Mouse (Mus musculus) ovary, postnatal 36 days (tissue): ENCODE measurements around the gene Ryr1.

Experiments
- DNase-seq: peaks from one replicate; pipeline ENCODE4 v3.0.0; 2022; ENCODE audit warnings: low spot score, mixed read lengths

The Ryr1 gene

DNA sequence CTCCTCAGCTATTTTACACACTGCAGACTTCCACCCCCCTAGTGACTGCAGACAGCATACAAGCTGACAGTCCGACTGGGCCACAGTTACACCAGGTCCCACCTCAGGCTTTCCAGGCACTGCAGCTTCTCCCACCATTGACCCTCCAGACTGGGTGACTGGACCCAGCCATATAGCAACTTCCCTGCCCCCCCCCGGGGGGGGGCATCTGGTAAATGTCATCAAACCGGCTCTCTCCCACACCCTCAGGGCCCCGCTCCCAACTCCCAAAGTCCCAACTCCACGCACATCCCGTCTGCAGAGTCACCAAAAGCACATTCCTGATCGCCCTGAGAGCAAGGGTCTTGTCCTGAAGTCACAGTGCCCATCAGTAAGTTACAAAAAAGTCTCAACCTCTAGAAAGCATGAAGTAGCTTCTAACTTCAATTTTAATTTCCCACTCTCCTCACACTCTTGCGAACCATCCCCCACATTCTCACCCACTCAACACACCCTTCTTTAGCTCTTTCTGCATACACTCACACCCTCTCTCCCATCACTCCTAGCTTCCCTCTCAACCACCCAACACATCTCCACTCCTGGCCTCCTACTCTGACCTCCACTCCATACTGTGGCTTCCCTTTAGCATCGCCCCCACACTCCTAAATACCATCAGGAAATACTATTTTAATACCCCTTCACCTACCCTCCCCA, 164.5 kb downstream of the Ryr1 start:
- no peak for DNase-seq

DNA sequence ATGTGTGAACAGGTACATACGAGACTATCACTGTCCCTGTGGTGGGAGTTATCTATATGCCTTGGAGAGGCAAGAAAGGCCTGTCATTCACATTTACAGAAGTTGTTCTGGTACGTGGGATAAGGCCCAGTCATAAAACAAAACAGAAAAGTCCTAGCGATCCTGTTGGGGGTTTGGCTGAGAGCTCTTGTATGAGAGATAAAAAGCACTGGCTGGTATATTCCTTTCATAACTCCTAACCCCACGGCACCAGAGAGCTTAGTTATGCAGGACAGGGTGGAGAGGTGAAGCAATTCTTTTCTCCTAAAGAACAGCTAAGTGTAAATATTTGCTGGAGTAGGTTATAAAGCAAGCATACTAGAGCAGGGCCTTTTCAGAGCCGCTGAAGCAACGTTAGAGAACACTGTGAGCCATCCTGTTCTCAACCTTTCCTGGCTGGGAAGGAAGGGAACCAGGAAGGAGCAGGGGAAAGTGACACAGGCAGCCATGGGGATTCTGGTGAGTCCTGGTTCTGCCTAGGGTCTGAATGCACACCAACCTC, 165.4 kb downstream of the Ryr1 start:
- DNase-seq = no peak

DNA sequence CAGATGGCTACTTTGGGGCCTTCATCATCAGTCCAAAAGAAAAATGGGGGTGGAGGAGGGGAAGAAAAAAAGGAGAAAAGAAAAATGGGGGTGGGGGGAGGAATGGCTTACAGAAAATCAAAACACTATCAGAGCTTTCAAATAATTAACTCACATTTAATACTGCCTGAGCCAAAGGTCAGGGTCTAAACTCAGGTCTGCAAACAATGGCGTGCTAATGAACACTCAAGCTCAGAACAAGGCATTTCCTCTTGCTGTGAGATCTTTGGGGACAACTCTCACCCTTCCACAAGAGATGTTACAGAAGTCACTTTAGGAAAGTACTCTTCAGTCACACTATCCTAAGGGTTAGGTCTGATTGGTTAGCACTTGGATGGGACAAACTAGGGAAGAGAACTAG, 166.2 kb downstream of the Ryr1 start:
- no peak for DNase-seq

DNA sequence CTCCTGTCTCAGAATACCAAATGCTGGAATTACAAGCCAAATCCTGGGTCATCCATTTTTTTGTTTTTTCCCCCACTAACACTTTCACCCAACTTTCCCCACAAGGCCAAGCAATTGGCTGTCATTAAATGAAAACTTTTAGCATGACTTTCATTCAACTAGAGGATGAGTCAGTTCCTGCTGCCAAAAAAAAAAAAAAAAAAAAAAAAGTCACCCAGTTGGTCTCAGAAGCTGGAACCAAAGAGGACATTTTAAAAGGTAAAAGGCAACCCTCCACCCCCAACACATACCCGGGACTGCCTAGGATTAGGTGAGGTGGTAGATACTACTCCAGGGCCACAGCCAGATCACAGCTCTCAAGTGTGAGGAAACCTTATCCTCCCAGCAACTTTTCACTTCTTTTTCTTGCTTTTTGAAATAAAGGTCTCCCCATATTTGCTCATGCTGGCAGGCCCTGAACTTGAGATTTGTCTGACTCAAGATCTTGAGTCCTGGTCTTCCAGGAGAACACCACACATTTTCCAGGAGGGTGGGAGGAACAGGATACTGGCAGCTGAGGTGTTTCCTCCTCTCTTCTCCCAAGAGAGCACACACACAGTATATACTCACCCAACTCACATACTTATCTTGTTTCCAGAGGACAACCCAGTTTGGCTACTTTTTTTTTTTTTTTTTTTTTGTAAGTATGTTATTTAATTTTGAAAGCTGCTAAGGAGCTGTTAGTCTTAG, 166.8 kb downstream of the Ryr1 start:
- DNase-seq = no peak

DNA sequence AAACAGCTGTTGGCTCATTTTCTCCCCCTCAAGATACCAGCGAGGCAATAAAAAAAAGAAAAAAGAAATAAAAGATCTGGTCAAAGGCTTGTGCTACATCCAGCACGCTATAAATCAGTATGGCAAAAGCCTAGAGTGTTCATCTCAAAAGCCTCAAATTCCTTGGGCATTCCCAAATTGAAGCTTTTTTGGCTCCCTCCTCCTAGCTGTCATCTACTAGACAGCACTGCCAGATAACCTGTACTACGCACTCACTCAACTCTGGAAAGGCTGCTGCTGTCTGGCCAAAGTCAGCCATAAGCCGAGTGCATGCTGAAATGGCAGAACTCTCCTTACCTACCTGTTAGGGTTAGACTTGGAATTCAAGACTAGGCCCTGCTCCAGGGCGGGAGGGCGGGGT, 167.7 kb downstream of the Ryr1 start:
- DNase-seq = no peak

DNA sequence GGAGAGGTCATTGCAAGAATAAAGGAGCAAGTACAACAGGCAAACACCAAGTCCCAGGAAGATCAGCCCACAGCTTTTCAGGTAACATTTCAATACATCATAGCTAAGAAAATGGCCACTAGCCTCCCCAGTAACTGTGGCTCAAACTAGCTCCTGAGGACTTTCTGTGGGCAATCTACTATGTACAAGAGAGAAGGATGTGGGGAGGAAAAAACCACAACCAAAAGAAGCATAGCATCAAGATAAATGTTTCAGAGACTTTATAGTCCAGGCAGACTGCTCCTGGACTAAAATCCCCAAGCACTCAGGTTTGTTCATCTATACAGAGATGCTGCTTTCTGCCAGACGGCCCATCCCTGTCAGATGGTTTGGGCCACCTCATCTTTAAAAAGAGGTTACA, 168.7 kb downstream of the Ryr1 start:
- DNase-seq = no peak

DNA sequence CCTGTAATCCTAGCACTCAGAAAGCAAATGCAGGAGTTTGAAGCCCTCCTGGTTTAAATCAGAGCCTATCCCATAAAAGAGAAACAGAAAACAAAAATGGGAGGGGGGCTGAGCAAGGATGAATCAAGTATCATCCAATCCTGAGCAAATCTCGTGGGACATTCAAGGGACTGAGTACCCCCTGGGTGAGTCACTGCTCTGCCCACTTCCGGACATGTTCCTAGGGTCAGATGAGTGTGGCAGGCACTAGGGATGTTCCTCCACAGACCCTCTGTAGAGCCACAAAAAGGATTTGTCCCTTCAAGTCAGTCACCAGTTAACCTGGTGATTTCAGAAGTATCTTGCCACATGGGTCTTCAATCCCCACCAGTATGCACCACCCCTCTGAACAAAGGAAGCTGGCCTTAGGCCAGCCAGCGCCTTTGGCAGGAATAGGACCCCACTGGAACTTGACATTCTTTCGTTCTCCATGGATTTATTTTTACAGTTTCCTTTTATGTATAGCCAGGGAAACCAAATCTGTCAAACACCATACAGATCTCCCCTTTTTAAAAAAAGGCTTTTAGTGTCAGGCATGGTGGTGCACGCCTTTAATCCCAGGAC, 169.6 kb downstream of the Ryr1 start:
- no peak for DNase-seq

DNA sequence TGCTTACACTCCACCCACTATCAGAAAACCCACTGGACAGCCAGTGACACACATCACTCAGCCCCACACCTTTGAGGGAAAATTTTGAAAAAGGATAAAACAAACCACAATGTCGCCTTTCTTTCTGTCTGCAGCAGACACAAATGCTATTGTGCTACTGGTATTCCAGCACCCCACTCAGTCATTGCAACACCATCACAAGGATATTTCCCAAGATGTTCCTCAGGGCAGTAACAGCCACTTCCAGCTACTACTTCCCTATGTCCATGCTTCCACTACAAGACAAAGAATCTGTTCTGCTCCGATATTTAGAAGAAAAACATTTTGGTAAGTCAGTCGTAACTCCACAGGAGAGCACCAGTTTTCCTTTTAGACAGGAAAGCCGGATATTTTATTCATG, 170.2 kb downstream of the Ryr1 start:
- no peak for DNase-seq

DNA sequence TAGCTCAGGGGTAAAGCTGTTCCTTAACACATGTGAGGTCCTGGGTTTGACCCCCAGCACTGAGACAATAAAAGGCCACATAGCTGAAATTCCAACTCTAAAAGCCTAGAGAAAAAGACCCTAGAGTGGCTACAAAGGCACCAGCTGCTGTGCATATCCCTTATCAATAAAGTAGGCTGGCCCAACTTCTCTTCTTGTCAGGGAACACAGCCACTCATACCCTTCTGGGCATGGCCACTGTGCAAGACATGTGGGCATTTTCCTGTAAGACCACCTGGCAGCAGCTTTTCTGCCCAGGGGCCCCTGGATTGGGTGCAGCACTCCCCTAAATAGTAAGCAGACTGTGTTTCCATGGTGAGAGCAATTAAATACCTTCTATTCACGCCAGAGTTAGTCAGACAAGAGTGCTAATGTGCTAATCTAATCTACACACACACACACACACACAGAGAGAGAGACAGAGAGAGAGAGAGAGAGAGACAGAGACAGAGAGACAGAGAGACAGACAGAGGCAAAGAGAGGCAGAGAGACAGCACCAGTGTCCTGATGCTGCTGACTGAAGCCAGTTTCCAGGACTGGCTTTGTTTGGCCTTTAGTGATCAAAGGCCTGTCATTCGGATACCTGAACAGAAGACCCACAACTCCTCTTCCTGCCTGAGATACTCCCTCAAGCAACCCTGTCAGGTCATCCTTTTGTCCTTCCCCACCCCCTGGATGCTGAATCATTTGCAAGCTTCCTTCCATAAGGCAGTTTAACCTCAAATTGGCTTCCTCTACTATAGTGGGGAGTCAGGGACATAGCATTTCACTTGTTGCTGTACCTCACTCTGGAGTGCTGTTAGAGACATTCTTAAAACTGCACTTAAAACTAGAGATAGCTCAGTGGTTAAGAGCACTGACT, 171.3 kb downstream of the Ryr1 start:
- no peak for DNase-seq
